Mouse (Mus musculus): ENCODE data around the gene Cog1. TPM values are rescaled to one million over a fixed set of nuclear protein-coding genes. Genes with fewer than 3 reads are reported as not detected.

Cog1 gene
- polyA plus RNA-seq, 1 experiment from 2014 or later = 30.1 TPM

DNA sequence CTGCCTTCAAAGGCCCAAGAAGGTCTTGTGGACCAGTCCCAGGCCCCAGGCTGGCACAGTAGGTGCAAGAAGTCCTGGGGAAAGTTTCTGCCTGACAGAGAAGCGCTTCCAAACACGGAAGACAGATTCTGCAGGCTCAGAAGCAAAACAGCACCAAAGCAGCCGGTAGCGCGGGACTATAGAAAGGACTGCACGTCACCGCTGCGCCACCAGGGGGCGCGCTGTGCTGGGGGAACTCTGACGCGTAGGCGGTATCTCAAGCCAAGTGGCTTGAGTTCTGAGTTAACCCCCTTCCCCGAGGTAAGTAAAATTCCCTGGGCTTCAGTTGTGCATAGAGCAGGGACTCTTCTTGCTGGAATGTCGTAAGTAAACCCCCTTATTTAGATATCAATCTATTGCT lies 817 bp upstream of the Cog1 start:
- DNase-seq (ENCODE audit: low spot score, missing footprints) (peak; percentile 99), ATAC-seq (ENCODE audit: low FRiP score) (peak; percentile 7; the same call in 1 of the 2 replicates)
- Histone ChIP-seq H3K27ac (ENCODE audit: low read depth, low read length) (no peak overlapping the region), H3K36me3 (ENCODE audit: control insufficient read depth, insufficient read depth, low read length) (0 out of 2 replicates have a peak, but pooled peaks cover 4% of the 10 kb centered on the region), H3K9ac (ENCODE audit: low read length) (peak overlapping the region; percentile 44; the same call in 1 of the 2 replicates), H3K27me3 (ENCODE audit: control insufficient read depth, insufficient read depth, low read length) (no peaks in the 10 kb centered on the region; the same call in 1 of the 2 replicates), H3K4me2 (0 out of 2 replicates have a peak overlapping the region, but pooled peaks have one; percentile 6), H3K4me1 (ENCODE audit: control insufficient read depth, insufficient read depth, low read length) (peaks cover 13% of the 10 kb centered on the region; the same call in 1 of the 2 replicates), H3K9me3 (ENCODE audit: control insufficient read depth, low read length) (no peaks in the 10 kb centered on the region), H3K4me3 (ENCODE audit: low read depth, low read length) (no peak overlapping the region)
- 2% methylated on average over 15 of the region's 15 CpGs for WGBS

DNA sequence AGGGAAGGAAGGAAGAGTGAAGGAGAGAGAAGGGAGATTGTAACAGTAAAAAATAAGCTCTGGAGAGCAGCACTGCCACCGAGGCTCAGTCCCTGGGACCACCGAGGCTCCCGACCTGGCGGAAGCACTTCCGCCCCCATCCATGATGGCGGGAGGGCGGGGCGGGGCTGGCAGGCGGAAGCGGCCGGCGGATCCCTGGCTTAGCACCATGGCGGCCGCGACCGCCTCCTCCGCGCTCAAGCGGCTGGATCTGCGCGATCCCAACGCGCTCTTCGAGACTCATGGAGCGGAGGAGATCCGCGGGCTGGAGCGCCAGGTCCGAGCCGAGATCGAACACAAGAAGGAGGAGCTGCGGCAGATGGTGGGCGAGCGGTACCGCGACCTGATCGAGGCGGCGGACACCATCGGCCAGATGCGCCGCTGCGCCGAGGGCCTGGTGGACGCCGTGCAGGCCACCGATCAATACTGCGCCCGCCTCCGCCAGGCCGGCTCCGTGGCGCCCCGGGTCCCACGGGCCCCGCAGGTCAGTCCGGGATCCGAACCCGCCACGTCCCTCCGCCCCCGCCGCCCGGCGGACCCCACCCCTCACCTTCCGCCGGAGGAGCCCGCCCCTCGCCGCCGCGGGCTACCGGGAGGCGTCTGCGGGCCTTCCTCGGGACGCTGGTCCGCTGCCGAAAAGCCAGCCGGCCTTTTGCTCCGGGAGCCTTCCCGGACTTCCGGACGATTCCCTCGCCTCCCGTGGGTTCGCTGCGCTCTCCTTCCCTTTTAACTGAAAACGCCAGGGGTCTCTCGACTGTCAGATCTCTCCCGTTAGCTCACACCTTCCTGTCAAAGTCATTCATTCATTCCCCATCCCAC lies 613 bp downstream of the Cog1 start, which contains the start of gene Slc39a11:
Slc39a11 (minus strand) TSS at position 727 of the 858 bp plus-strand sequence.
- H3K9me3 ChIP-seq (ENCODE audit: control insufficient read depth, low read length) = no peaks in the 10 kb centered on the region
- whole genome bisulfite sequencing = under 1% methylated on average over 75 of the region's 91 CpGs
- peak within 1 kb of the TSS; percentile 87 for H3K27ac ChIP-seq (ENCODE audit: low read depth, low read length)
- peak within 1 kb of the TSS; percentile 94 for H3K4me3 ChIP-seq (ENCODE audit: low read depth, low read length)
- no peaks in the 10 kb centered on the region; the same call in 1 of the 2 replicates for H3K27me3 ChIP-seq (ENCODE audit: control insufficient read depth, insufficient read depth, low read length)
- peaks cover 11% of the 10 kb centered on the region for H3K36me3 ChIP-seq (ENCODE audit: control insufficient read depth, insufficient read depth, low read length)
- H3K4me2 ChIP-seq = peak within 1 kb of the TSS; percentile 69
- H3K9ac ChIP-seq (ENCODE audit: low read length) = peak within 1 kb of the TSS; percentile 96
- peak; percentile 87 for ATAC-seq (ENCODE audit: low FRiP score)
- DNase-seq (ENCODE audit: low spot score, missing footprints) = peak; percentile 97
- H3K4me1 ChIP-seq (ENCODE audit: control insufficient read depth, insufficient read depth, low read length) = peaks cover 13% of the 10 kb centered on the region; the same call in 1 of the 2 replicates

DNA sequence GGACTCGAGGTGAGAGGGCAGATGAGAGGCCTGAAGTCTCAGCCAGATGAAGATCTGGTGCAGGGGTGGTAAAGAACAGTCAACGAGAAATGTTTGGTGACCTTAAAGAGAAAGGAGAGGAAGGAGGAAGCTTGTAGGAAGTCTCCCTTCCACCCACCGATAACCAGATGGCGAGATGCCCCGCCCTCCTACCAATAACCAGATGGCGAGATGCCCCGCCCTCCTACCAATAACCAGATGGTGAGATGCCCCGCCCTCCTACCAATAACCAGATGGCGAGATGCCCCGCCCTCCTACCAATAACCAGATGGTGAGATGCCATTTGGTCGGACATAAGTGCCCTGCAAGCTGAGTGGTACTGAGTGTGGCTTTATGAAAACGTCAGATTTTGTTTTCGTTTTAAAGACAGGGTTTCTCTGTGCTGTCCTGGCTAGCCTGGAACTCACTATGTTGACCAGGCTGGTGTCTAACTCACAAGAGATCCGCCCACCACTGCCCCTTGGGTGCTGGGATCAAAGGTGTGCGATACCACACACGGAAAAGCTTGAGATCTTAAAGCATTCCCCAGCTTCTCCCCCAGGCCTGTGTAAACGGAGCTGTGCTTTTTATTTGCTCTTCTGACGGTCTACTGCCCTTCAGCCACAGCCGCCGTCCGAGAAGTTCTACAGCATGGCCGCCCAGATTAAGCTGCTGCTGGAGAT lies 2.4 kb downstream of the Cog1 start:
- DNase-seq (ENCODE audit: low spot score, missing footprints) = no peak
- Histone ChIP-seq H3K9me3 (ENCODE audit: control insufficient read depth, low read length) (no peaks in the 10 kb centered on the region), H3K4me3 (ENCODE audit: low read depth, low read length) (no peak overlapping the region), H3K4me2 (peak overlapping the region; percentile 69; the same call in 1 of the 2 replicates), H3K27me3 (ENCODE audit: control insufficient read depth, insufficient read depth, low read length) (no peaks in the 10 kb centered on the region; the same call in 1 of the 2 replicates), H3K9ac (ENCODE audit: low read length) (no peak overlapping the region), H3K36me3 (ENCODE audit: control insufficient read depth, insufficient read depth, low read length) (peaks cover 23% of the 10 kb centered on the region), H3K4me1 (ENCODE audit: control insufficient read depth, insufficient read depth, low read length) (peaks cover 13% of the 10 kb centered on the region; the same call in 1 of the 2 replicates), H3K27ac (ENCODE audit: low read depth, low read length) (peak overlapping the region; percentile 71)
- 72% methylated on average over 22 of the region's 22 CpGs for WGBS
- ATAC-seq (ENCODE audit: low FRiP score) = no peak

DNA sequence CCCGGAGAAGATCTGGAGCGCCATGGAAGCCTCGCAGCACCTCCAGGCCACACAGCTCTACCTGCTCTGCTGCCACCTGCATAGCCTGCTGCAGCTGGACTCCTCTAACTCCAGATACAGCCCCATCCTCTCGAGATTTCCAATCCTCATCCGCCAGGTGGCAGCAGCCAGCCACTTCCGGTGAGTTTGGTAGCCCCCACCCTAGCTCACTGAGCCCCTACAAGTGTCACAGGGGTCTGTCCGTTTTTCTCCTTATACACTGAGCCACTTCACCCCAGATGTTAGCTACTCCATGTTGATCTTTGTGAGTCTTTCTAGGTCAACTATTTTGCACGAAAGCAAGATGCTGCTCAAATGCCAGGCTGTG lies 2.9 kb downstream of the Cog1 start:
- H3K27me3 ChIP-seq (ENCODE audit: control insufficient read depth, insufficient read depth, low read length) = no peaks in the 10 kb centered on the region; the same call in 1 of the 2 replicates
- DNase-seq (ENCODE audit: low spot score, missing footprints) (peak; percentile 93), ATAC-seq (ENCODE audit: low FRiP score) (no peak)
- no peak overlapping the region for H3K4me3 ChIP-seq (ENCODE audit: low read depth, low read length)
- peaks cover 13% of the 10 kb centered on the region; the same call in 1 of the 2 replicates for H3K4me1 ChIP-seq (ENCODE audit: control insufficient read depth, insufficient read depth, low read length)
- H3K4me2 ChIP-seq = no peak overlapping the region
- no peak overlapping the region for H3K9ac ChIP-seq (ENCODE audit: low read length)
- H3K9me3 ChIP-seq (ENCODE audit: control insufficient read depth, low read length) = no peaks in the 10 kb centered on the region
- H3K36me3 ChIP-seq (ENCODE audit: control insufficient read depth, insufficient read depth, low read length) = peaks cover 26% of the 10 kb centered on the region
- 0 out of 2 replicates have a peak overlapping the region, but pooled peaks have one; percentile 48 for H3K27ac ChIP-seq (ENCODE audit: low read depth, low read length)
- WGBS = 46% methylated on average over 8 of the region's 8 CpGs

DNA sequence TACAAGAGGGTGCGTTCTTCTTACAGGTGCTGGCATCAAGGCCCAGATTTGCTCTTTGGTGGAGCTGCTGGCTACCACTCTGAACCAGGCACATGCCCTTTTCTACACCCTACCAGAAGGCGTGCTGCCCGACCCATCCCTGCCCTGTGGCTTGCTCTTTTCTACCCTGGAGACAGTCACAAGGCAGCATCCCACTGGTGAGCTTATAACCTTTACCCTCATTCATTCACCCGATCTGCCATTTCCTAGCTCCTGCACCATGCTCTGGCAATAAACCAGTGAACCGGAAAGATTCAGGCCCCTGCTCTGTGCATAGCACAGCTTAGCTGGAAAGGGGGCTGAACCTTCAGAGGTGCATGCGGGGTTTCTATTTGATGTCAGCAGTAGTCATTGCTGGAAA lies 3.5 kb downstream of the Cog1 start:
- Histone ChIP-seq H3K9ac (ENCODE audit: low read length) (no peak overlapping the region), H3K27ac (ENCODE audit: low read depth, low read length) (no peak overlapping the region), H3K9me3 (ENCODE audit: control insufficient read depth, low read length) (no peaks in the 10 kb centered on the region), H3K27me3 (ENCODE audit: control insufficient read depth, insufficient read depth, low read length) (no peaks in the 10 kb centered on the region), H3K36me3 (ENCODE audit: control insufficient read depth, insufficient read depth, low read length) (peaks cover 30% of the 10 kb centered on the region), H3K4me1 (ENCODE audit: control insufficient read depth, insufficient read depth, low read length) (peaks cover 13% of the 10 kb centered on the region; the same call in 1 of the 2 replicates), H3K4me2 (no peak overlapping the region), H3K4me3 (ENCODE audit: low read depth, low read length) (no peak overlapping the region)
- no peak for ATAC-seq (ENCODE audit: low FRiP score)
- no peak for DNase-seq (ENCODE audit: low spot score, missing footprints)
- 92% methylated on average over 6 of the region's 6 CpGs for WGBS

DNA sequence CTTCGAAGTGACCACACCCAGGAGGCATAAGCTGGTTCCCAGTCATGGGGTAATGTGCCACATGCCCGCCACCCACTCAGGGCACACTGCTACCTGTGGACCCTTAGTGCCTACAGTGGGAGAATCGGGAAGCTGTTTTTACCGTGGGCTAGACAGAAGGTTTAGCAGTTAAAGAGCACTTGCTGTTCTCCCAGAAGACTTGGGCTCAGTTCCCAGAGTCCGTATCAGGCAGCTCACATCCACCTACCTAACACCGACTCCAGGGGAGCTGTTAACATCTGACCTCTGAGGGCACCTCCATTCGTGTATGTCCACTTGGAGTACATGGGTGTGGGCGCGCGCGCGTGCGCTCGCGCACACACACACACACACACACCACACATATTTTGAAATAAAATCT lies 5.1 kb downstream of the Cog1 start:
- no peak overlapping the region for H3K9ac ChIP-seq (ENCODE audit: low read length)
- H3K36me3 ChIP-seq (ENCODE audit: control insufficient read depth, insufficient read depth, low read length) = peaks cover 37% of the 10 kb centered on the region
- ATAC-seq (ENCODE audit: low FRiP score) = no peak
- H3K4me2 ChIP-seq = no peak overlapping the region
- DNase-seq (ENCODE audit: low spot score, missing footprints) = no peak
- peaks cover 10% of the 10 kb centered on the region; the same call in 1 of the 2 replicates for H3K4me1 ChIP-seq (ENCODE audit: control insufficient read depth, insufficient read depth, low read length)
- WGBS = 93% methylated on average over 15 of the region's 15 CpGs
- H3K9me3 ChIP-seq (ENCODE audit: control insufficient read depth, low read length) = no peaks in the 10 kb centered on the region
- H3K4me3 ChIP-seq (ENCODE audit: low read depth, low read length) = no peak overlapping the region
- no peaks in the 10 kb centered on the region for H3K27me3 ChIP-seq (ENCODE audit: control insufficient read depth, insufficient read depth, low read length)
- no peak overlapping the region for H3K27ac ChIP-seq (ENCODE audit: low read depth, low read length)

DNA sequence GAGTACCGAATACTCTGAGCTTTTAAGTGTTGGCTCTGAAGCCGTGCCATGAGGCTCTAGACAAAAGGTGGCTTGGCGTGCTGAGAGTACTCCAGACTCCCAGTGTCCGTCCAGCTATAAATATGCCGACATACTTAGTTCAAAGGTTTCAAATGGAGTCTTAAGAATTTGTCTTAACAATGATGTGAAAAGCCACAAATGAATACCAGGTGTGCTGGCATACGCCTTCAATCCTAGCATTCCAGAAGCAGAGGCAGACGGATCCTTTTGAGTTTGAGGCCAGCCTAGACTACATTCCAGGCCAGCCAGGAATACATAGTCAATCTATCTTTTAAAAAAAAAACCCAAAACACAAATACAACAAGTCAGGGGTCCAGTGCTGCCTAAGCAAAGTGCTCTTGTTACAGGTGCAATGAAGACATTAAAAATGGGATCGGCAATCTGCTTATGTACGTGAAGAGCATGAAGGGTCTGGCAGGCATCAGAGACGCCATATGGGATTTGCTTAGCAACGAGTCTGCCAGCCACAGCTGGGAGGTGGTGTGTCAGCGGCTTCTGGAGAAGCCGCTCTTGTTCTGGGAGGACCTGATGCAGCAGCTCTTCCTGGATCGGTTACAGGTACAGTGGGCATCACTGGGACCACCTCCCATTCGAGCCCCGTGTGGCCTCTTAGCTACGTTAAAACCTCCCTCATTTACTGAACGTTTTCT lies 5.7 kb downstream of the Cog1 start:
- DNase-seq (ENCODE audit: low spot score, missing footprints) (no peak), ATAC-seq (ENCODE audit: low FRiP score) (no peak)
- H3K36me3 ChIP-seq (ENCODE audit: control insufficient read depth, insufficient read depth, low read length) = peaks cover 41% of the 10 kb centered on the region
- H3K4me1 ChIP-seq (ENCODE audit: control insufficient read depth, insufficient read depth, low read length) = peaks cover 10% of the 10 kb centered on the region; the same call in 1 of the 2 replicates
- no peak overlapping the region for H3K4me3 ChIP-seq (ENCODE audit: low read depth, low read length)
- H3K9ac ChIP-seq (ENCODE audit: low read length) = no peak overlapping the region
- whole genome bisulfite sequencing = 86% methylated on average over 18 of the region's 18 CpGs
- no peaks in the 10 kb centered on the region for H3K9me3 ChIP-seq (ENCODE audit: control insufficient read depth, low read length)
- no peaks in the 10 kb centered on the region for H3K27me3 ChIP-seq (ENCODE audit: control insufficient read depth, insufficient read depth, low read length)
- H3K4me2 ChIP-seq = no peak overlapping the region
- no peak overlapping the region for H3K27ac ChIP-seq (ENCODE audit: low read depth, low read length)

DNA sequence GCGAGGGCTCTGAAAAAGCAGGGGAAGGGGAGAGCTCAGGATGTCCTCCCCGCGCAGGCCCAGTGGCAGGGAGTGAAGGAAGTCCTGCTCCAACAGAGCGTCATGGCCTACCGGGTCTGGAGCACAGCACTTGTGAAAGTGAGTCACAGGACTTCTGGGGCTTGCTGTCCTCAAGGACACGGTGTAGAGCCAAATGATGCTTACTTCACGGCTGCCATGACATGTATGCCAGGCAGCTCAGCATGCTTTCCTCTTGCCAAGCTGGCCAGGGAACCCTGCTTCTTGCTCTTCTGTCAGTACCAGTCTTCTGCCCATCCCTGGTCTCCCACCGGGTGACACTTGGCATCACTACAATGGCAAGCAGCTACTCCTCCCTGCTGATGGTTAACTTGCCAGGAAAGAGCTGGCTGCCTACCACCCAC lies 7.6 kb downstream of the Cog1 start:
- Histone ChIP-seq H3K4me2 (no peak overlapping the region), H3K36me3 (ENCODE audit: control insufficient read depth, insufficient read depth, low read length) (peaks cover 50% of the 10 kb centered on the region), H3K27me3 (ENCODE audit: control insufficient read depth, insufficient read depth, low read length) (no peaks in the 10 kb centered on the region), H3K9me3 (ENCODE audit: control insufficient read depth, low read length) (no peaks in the 10 kb centered on the region), H3K27ac (ENCODE audit: low read depth, low read length) (no peak overlapping the region), H3K9ac (ENCODE audit: low read length) (no peak overlapping the region), H3K4me3 (ENCODE audit: low read depth, low read length) (no peak overlapping the region), H3K4me1 (ENCODE audit: control insufficient read depth, insufficient read depth, low read length) (0 out of 2 replicates have a peak, but pooled peaks cover 3% of the 10 kb centered on the region)
- ATAC-seq (ENCODE audit: low FRiP score) (no peak), DNase-seq (ENCODE audit: low spot score, missing footprints) (no peak)
- WGBS = 89% methylated on average over 8 of the region's 8 CpGs

Data from midbrain, embryonic 11.5 days (tissue).